ENCODE assay signal across 9 mouse cellular contexts in the genomic region with DNA sequence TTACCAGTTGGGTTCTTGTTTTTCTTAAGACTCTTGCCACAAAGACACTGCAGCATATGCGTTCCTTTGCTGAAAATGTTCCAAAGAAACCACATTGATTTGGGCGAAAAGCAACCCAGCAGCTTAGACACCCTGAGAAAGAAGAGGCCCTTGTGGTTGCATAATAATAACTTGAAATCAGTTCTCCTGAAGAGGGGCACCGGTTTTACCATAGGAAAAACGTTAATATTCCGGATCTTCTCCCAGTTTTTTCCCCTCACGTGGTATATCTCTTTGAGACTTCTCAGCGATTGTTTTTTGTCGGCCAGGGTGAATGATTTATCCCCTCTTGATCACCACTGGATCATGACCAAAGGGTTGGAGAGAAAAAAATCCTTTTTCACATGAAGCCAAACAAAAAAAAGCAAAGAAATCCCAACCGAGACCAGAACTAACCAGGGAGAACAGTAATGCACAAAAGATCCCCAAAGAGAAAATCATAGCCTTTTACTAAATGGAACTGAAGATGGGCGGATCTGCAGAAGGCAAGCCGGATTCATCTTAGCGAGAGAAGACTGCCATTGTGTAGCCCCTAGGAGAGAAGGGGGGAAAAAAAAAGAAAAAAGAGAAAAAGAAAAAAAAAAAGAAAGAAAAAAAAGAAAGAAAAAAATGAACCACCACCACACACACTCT. TPM values are rescaled to one million over a fixed set of nuclear protein-coding genes. Genes with fewer than 3 reads are reported as not detected.
DNase-seq lines count a peak whose midpoint lies in the region; ATAC-seq and TF ChIP-seq lines count a peak whose summit lies in the region.
"Had no signal": no experiment of that assay in that cellular context is flagged by ENCODE, and none has a peak within 500 bp of the region (broad histone marks: within the 10 kb centered on the region; RNA-seq: fewer than 3 reads in every experiment).

Gene Fgf14 (minus strand): TSS at position 622 of the 672 bp plus-strand sequence.

- TF ChIP-seq CTCF in CH12.LX (conservative IDR thresholded peaks at IDR 0.05 in 1 of 2, IDR thresholded peaks at IDR 0.05 in 1 of 2; ENCODE audit: low read depth in 2 of 2, low read length in 2 of 2), result no peak

- DNase-seq in frontal cortex, postnatal 14 days (ENCODE audit: low spot score in 2 of 2), result no peak
- no peak for DNase-seq in CH12.LX (ENCODE audit: extremely low read depth)
- DNase-seq in cerebellum, adult 9-10 months, result no peak

- H3K79me2 ChIP-seq in CH12.LX (replicated peaks; ENCODE audit: control insufficient read depth, extremely low read depth, insufficient read depth, poor library complexity, severe bottlenecking), result no peaks in the 10 kb centered on the region

- dilution Hi-C loops in CH12.LX (cut with MboI; ENCODE audit: extremely low pct_ligation_motif_present, extremely low pct_unique_long_range_greater_than_20kb, low sequenced_read_pairs), result no loop called here

- TF ChIP-seq RAD21 in CH12.LX (IDR thresholded peaks at IDR 0.05; ENCODE audit: low read depth, low read length), result no peak

- no peak within 1 kb of the TSS for H3K9ac ChIP-seq in CH12.LX (ENCODE audit: insufficient read depth, low read depth)
- peak within 1 kb of the TSS; percentile 66 for H3K9ac ChIP-seq in forebrain, embryonic 16.5 days (replicated peaks; ENCODE audit: low read depth, low read length)
- H3K9ac ChIP-seq in limb, embryonic 12.5 days (replicated peaks), result no peak within 1 kb of the TSS

- in situ Hi-C loops in CH12.LX (cut with MboI; ENCODE audit: low pct_ligation_motif_present, low pct_unique_long_range_greater_than_20kb, low sequenced_read_pairs), result no loop called here

- peak within 1 kb of the TSS; percentile 85 for H3K4me2 ChIP-seq in CH12.LX (ENCODE audit: insufficient read depth, low read depth, poor library complexity, severe bottlenecking)
- H3K4me2 ChIP-seq in forebrain, embryonic 16.5 days (ENCODE audit: low read length), result peak within 1 kb of the TSS; percentile 85
- peak within 1 kb of the TSS; percentile 73 for H3K4me2 ChIP-seq in limb, embryonic 12.5 days

- H3K36me3 ChIP-seq in CH12.LX (replicated peaks in 1 of 2; ENCODE audit: control insufficient read depth in 1 of 2, insufficient read depth in 1 of 2, low read length in 1 of 2), result no peaks in the 10 kb centered on the region
- H3K36me3 ChIP-seq in forebrain, embryonic 16.5 days (ENCODE audit: control insufficient read depth, insufficient read depth), result no peaks in the 10 kb centered on the region
- no peaks in the 10 kb centered on the region for H3K36me3 ChIP-seq in limb, embryonic 12.5 days

- WGBS in forebrain, embryonic 16.5 days, result 2% methylated on average over 12 of the region's 12 CpGs
- WGBS in limb, embryonic 12.5 days, result 21% methylated on average over 12 of the region's 12 CpGs

- peaks cover 4% of the 10 kb centered on the region for H3K27me3 ChIP-seq in CH12.LX (replicated peaks)
- H3K27me3 ChIP-seq in forebrain, embryonic 16.5 days (replicated peaks; ENCODE audit: control insufficient read depth, insufficient read depth, low read length), result no peaks in the 10 kb centered on the region
- H3K27me3 ChIP-seq in limb, embryonic 12.5 days, result peaks cover 32% of the 10 kb centered on the region

- peak; percentile 23 for ATAC-seq in frontal cortex, adult (ENCODE audit: low TSS enrichment)
- peak; percentile 1; the same call in 1 of the 2 replicates for ATAC-seq in forebrain, embryonic 16.5 days
- no peak for ATAC-seq in limb, embryonic 12.5 days (ENCODE audit: insufficient number of reproducible peaks, insufficient read depth, low FRiP score, low TSS enrichment, low read depth)
- no peak for ATAC-seq in megakaryocyte progenitor cell, adult 5-6 weeks (replicated peaks; ENCODE audit: poor library complexity)
- ATAC-seq in activated CD4-positive, CD25-positive, alpha-beta regulatory T cell, adult 4 months, result no peak

- no peak for TF ChIP-seq POLR2A in CH12.LX (IDR thresholded peaks at IDR 0.05; ENCODE audit: low read depth, low read length)

- H3K27ac ChIP-seq in CH12.LX (ENCODE audit: insufficient read depth, low read depth), result no peak within 1 kb of the TSS
- peak within 1 kb of the TSS; percentile 76 for H3K27ac ChIP-seq in forebrain, embryonic 16.5 days (ENCODE audit: low read length)
- no peak within 1 kb of the TSS for H3K27ac ChIP-seq in limb, embryonic 12.5 days

- TF ChIP-seq EP300 in CH12.LX (IDR thresholded peaks at IDR 0.05; ENCODE audit: low read length), result no peak

- no peaks in the 10 kb centered on the region for H3K9me3 ChIP-seq in CH12.LX (replicated peaks; ENCODE audit: low read length)
- H3K9me3 ChIP-seq in forebrain, embryonic 16.5 days (ENCODE audit: control insufficient read depth, low read length), result no peaks in the 10 kb centered on the region
- H3K9me3 ChIP-seq in limb, embryonic 12.5 days, result no peaks in the 10 kb centered on the region

- H3K4me3 ChIP-seq in CH12.LX (replicated peaks in 1 of 3; ENCODE audit: low read depth in 2 of 3, low read length in 2 of 3, poor library complexity in 1 of 3), result no peak within 1 kb of the TSS
- H3K4me3 ChIP-seq in forebrain, embryonic 16.5 days (replicated peaks; ENCODE audit: low read length), result peak within 1 kb of the TSS; percentile 55
- H3K4me3 ChIP-seq in limb, embryonic 12.5 days (replicated peaks), result peak within 1 kb of the TSS; percentile 36

- no peaks in the 10 kb centered on the region for H3K4me1 ChIP-seq in CH12.LX (ENCODE audit: control insufficient read depth in 1 of 2, insufficient read depth in 2 of 2)
- peaks cover 9% of the 10 kb centered on the region for H3K4me1 ChIP-seq in forebrain, embryonic 16.5 days (replicated peaks; ENCODE audit: control insufficient read depth, insufficient read depth, low read length)
- peaks cover 11% of the 10 kb centered on the region for H3K4me1 ChIP-seq in limb, embryonic 12.5 days (replicated peaks)

TF ChIP-seq in CH12.LX, 34 proteins besides CTCF, POLR2A, EP300 and RAD21:
- TF ChIP-seq NELFE (IDR thresholded peaks at IDR 0.05; ENCODE audit: low read depth, low read length) (no peak), TBP (conservative IDR thresholded peaks at IDR 0.05; ENCODE audit: low read depth, low read length) (no peak), MXI1 (IDR thresholded peaks at IDR 0.05; ENCODE audit: low read depth, low read length) (no peak), JUND (conservative IDR thresholded peaks at IDR 0.05; ENCODE audit: low read depth, low read length) (no peak), ETS1 (conservative IDR thresholded peaks at IDR 0.05; ENCODE audit: low read depth, low read length) (no peak), POLR2AphosphoS2 (IDR thresholded peaks at IDR 0.05; ENCODE audit: low read depth, low read length) (no peak), HCFC1 (IDR thresholded peaks at IDR 0.05; ENCODE audit: low read depth, low read length) (no peak), UBTF (IDR thresholded peaks at IDR 0.05; ENCODE audit: low read depth, low read length) (no peak), BHLHE40 (IDR thresholded peaks at IDR 0.05; ENCODE audit: low read depth, low read length) (no peak)

RNA-seq across cellular contexts. Expression of gene Fgf14, which starts in this region (rescaled TPM):
- not detected in 2 replicates for total RNA-seq in CH12.LX (2012; rRNA removed)
- not detected in 2 replicates for total RNA-seq in CH12.LX (2014; rRNA removed)
- not detected in 2 replicates for polyA plus RNA-seq in CH12.LX (2012; ENCODE audit: insufficient read length, low read depth)
- 33.0 and 37.6 TPM in 2 replicates for polyA plus RNA-seq in forebrain, embryonic 16.5 days (2015; fragmentation: Nextera tagmentation; extraction: Ambion mirVana)
- polyA plus RNA-seq in limb, embryonic 12.5 days (2016; fragmentation: Nextera tagmentation; extraction: Ambion mirVana), result 0.22 and 0.34 TPM in 2 replicates
- not detected in 2 replicates for total RNA-seq in megakaryocyte progenitor cell, adult 5-6 weeks (2015)
- total RNA-seq in megakaryocyte progenitor cell, adult 5-6 weeks (2017), result not detected in 2 replicates
- polyA plus RNA-seq in activated CD4-positive, CD25-positive, alpha-beta regulatory T cell, adult 4 months (2017; shearing (Covaris generic)), result not detected
- polyA plus RNA-seq: C2C12 had no signal

Comparison
In these comparisons a context has a peak if more than half of its experiments do, and no peak if none do; other contexts are left out.
1. RNA of gene Fgf14 (polyA plus RNA-seq): 33.0 to 37.6 TPM in forebrain, embryonic 16.5 days; 0.22 to 0.34 TPM in limb, embryonic 12.5 days, not detected in CH12.LX and not detected in activated CD4-positive, CD25-positive, alpha-beta regulatory T cell, adult 4 months; every median in the first group is over 10 times any median in the second.
2. ATAC-seq: peak in frontal cortex, adult (single experiment) and forebrain, embryonic 16.5 days (single experiment); none in limb, embryonic 12.5 days (single experiment), megakaryocyte progenitor cell, adult 5-6 weeks (single experiment) and activated CD4-positive, CD25-positive, alpha-beta regulatory T cell, adult 4 months (single experiment).
3. H3K4me3 ChIP-seq: peak in forebrain, embryonic 16.5 days (single experiment) and limb, embryonic 12.5 days (single experiment); none in CH12.LX (0 of 3).
4. Peak in every context shown above with its lines, with median percentiles within 50 percentile points of each other: H3K4me2 ChIP-seq.